Mouse (Mus musculus) testis, adult 2 months (tissue): ENCODE results near the gene Wipf2. TPM values are rescaled to one million over a fixed set of nuclear protein-coding genes. Genes with fewer than 3 reads are reported as not detected.

Experiments
- H3K27ac ChIP-seq: fragments of 200-500 bp; 2 replicates; pipeline ENCODE4 v1.5.1; 2012; ENCODE audit warnings: low read depth, low read length; ENCODE audit not compliant: control insufficient read depth, insufficient read depth
- H3K27me3 ChIP-seq: fragments of 200-500 bp; 2 replicates; pipeline ENCODE4 v1.6.1; 2012; ENCODE audit warnings: mild to moderate bottlenecking, low read length, moderate library complexity; ENCODE audit not compliant: control insufficient read depth, insufficient read depth
- H3K36me3 ChIP-seq: fragments of 200-500 bp; 2 replicates; pipeline ENCODE4 v1.6.1; 2012; ENCODE audit warnings: mild to moderate bottlenecking, low read length; ENCODE audit not compliant: control insufficient read depth, insufficient read depth
- H3K4me1 ChIP-seq: fragments of 200-500 bp; 2 replicates; pipeline ENCODE4 v1.6.1; 2012; ENCODE audit warnings: low read length; ENCODE audit not compliant: control insufficient read depth, insufficient read depth
- H3K4me3 ChIP-seq: fragments of 200-500 bp; 2 replicates; pipeline ENCODE4 v1.5.1; 2012; ENCODE audit warnings: low read depth, mild to moderate bottlenecking, low read length, moderate library complexity, mixed read lengths; ENCODE audit not compliant: control insufficient read depth
- CTCF ChIP-seq: fragments of 200-500 bp; IDR thresholded peaks from 2 replicates; pipeline ENCODE4 v1.5.1; 2012; ENCODE audit warnings: low read depth, mild to moderate bottlenecking, inconsistent platforms, low read length, moderate library complexity; ENCODE audit not compliant: control insufficient read depth, insufficient read depth, insufficient replicate concordance
- POLR2A ChIP-seq: fragments of 200-500 bp; IDR thresholded peaks from 2 replicates; pipeline ENCODE4 v1.6.1; 2012; ENCODE audit warnings: low read depth, mild to moderate bottlenecking, inconsistent platforms, low read length, moderate library complexity; ENCODE audit not compliant: control insufficient read depth
- polyA plus RNA-seq: library from polyadenylated mRNA; depleted of rRNA; stranded (reverse); fragments of >200 nt; gene quantifications from 2 replicates; pipeline ENCODE4 v1.2.3, GENCODE M21; 2012

The Wipf2 gene
- polyA plus RNA-seq, 1 experiment, result 6.4 TPM

DNA sequence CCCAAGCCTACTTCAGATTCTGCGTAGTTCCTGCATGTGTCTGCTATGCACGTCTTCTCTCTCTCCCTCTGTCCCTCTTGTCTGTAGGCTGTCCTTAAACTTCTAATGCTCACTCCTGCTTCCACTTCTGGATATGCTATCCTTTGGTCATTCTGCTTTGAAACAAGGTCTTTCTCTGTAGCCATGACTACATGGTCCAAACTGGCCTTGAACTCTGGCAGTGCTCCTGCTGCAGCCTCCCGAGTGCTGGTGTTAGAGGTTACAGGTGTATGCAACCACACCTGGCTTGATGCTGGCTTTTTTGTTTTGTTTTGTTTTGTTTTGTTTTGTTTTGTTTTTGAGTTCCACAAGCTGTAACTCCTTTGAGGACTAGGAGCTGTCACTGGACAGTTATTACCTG lies 70.9 kb downstream of the Wipf2 start:
- Histone ChIP-seq H3K4me1 (peaks cover 34% of the 10 kb centered on the region), H3K36me3 (no peaks in the 10 kb centered on the region), H3K27ac (no peak overlapping the region), H3K4me3 (no peak overlapping the region), H3K27me3 (no peaks in the 10 kb centered on the region)
- no peak for TF ChIP-seq CTCF
- no peak for TF ChIP-seq POLR2A

- H3K36me3 ChIP-seq, result no peaks in the 10 kb centered on the region
- H3K4me1 ChIP-seq, result peaks cover 40% of the 10 kb centered on the region
- no peak overlapping the region for H3K27ac ChIP-seq
- no peak overlapping the region for H3K4me3 ChIP-seq
- no peaks in the 10 kb centered on the region for H3K27me3 ChIP-seq
- TF ChIP-seq CTCF (no peak), POLR2A (no peak)
Observed at GRCm38 (mm10) chr11:98935123-98935522, 71.7 kb downstream of the Wipf2 start.

- peaks cover 49% of the 10 kb centered on the region for H3K4me1 ChIP-seq
- TF ChIP-seq CTCF (no peak), POLR2A (no peak)
- peak overlapping the region; percentile 82 for H3K27ac ChIP-seq
- H3K4me3 ChIP-seq, result peak overlapping the region; percentile 44
- no peaks in the 10 kb centered on the region for H3K27me3 ChIP-seq
- no peaks in the 10 kb centered on the region for H3K36me3 ChIP-seq
Observed at GRCm38 (mm10) chr11:98936170-98936569, 72.7 kb downstream of the Wipf2 start.

DNA sequence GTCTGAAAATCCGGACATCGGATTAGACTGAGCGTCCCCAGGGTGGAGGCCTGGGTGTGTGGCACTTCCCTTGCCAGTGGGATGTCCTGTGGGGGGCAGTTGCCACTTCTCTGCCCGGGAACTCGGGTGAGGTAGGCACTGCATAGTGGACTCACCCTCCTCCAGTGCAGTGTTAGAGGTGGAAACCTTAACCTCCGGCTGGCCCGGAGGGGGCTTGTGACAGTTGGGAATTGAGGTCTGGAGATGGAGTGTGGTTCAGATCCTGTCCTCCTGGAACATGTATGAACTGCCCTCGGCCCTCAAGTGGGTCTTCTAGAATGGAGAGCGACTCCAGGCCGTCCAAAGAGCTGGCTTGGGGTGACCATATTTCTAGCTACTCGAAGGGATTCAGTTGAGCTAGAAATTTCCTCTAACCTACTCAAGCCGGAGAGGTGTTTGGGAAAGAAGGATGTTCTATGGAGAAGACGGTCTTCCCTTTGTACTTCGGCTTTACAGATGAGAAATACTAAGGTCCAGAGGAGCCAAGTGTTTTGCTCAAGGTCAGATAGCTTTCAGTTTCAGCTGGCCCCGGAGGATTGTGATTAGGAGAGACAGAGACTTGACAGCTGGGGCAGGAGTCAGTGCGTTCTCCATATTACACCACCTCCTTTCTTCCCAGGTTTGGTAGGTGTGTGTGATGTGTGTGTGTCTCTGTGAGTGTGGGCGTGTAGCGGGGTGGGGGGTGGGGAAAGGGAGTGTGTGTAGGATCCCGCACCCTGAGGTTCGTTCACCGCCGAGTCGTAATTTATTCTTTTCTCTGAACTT lies 73.4 kb downstream of the Wipf2 start:
- H3K36me3 ChIP-seq, result no peaks in the 10 kb centered on the region
- H3K4me3 ChIP-seq, result peak overlapping the region; percentile 80
- H3K27me3 ChIP-seq, result no peaks in the 10 kb centered on the region
- H3K27ac ChIP-seq, result peak overlapping the region; percentile 82
- no peak for TF ChIP-seq CTCF
- TF ChIP-seq POLR2A, result no peak
- H3K4me1 ChIP-seq, result peaks cover 54% of the 10 kb centered on the region

DNA sequence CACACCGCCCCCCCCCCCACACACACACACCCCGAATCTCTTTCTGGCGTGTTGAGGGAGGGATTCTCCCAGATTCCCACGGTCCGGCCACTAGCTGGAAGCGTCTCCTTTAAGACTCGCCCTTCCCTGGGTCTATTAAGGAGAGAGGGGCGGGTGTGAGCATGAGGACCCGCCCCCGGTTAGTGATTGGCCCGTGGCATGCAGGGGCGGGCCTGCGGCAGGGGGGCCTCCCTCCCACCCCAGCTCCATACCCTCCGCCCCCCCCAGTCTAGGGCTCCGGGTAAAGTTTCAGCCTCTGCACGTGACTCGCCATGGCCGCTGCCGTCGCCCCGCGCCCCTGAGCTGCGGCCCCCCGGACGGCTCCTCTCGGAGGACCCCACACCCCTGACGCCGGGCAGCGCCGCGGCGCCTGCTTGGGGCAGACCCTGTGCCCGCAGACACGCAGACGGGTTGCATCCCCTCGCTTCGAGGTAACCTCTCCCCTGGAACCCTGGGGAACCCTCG lies 74.0 kb downstream of the Wipf2 start:
- Histone ChIP-seq H3K27me3 (no peaks in the 10 kb centered on the region), H3K27ac (peak overlapping the region; percentile 86), H3K36me3 (no peaks in the 10 kb centered on the region), H3K4me3 (peak overlapping the region; percentile 91), H3K4me1 (peaks cover 58% of the 10 kb centered on the region)
- TF ChIP-seq CTCF (no peak), POLR2A (0 out of 2 replicates have a peak, but pooled peaks have one; percentile 46)

- H3K4me3 ChIP-seq, result peak overlapping the region; percentile 91
- H3K4me1 ChIP-seq, result peaks cover 64% of the 10 kb centered on the region
- H3K27me3 ChIP-seq, result no peaks in the 10 kb centered on the region
- TF ChIP-seq CTCF (no peak), POLR2A (no peak)
- no peaks in the 10 kb centered on the region for H3K36me3 ChIP-seq
- H3K27ac ChIP-seq, result peak overlapping the region; percentile 86
Observed at GRCm38 (mm10) chr11:98937914-98938694, 74.7 kb downstream of the Wipf2 start.

GRCm38 (mm10) chr11:98938701-98939083 lies 75.3 kb downstream of the Wipf2 start:
- Histone ChIP-seq H3K4me3 (peak overlapping the region; percentile 91), H3K36me3 (no peaks in the 10 kb centered on the region), H3K4me1 (peaks cover 70% of the 10 kb centered on the region), H3K27ac (no peak overlapping the region), H3K27me3 (no peaks in the 10 kb centered on the region)
- TF ChIP-seq CTCF, result no peak
- TF ChIP-seq POLR2A, result no peak
